Mouse (Mus musculus) liver, adult 2 months (tissue): ENCODE results near the gene Tsku. TPM values are rescaled to one million over a fixed set of nuclear protein-coding genes. Genes with fewer than 3 reads are reported as not detected.

ENCODE experiments used
- DNase-seq: peaks from one replicate; pipeline ENCODE4 v3.0.0-alpha.2; 2011; ENCODE audit warnings: low read depth, low spot score; ENCODE audit errors: extremely low read depth
- H3K27ac ChIP-seq: fragments of 200-500 bp; replicated peaks from 2 replicates; pipeline ENCODE4 v1.5.1; 2012; ENCODE audit warnings: low read depth, mild to moderate bottlenecking, control low read depth, inconsistent platforms, low read length; ENCODE audit not compliant: insufficient read depth
- H3K27me3 ChIP-seq: fragments of 200-500 bp; 2 replicates; pipeline ENCODE4 v1.6.1; 2012; ENCODE audit warnings: mild to moderate bottlenecking, moderate library complexity, low read length, inconsistent platforms; ENCODE audit not compliant: control insufficient read depth, insufficient read depth
- H3K36me3 ChIP-seq: fragments of 200-500 bp; 2 replicates; pipeline ENCODE4 v1.6.1; 2012; ENCODE audit warnings: low read length, inconsistent platforms; ENCODE audit not compliant: control insufficient read depth, insufficient read depth
- H3K4me1 ChIP-seq: fragments of 200-500 bp; 2 replicates; pipeline ENCODE4 v1.6.1; 2011; ENCODE audit warnings: low read length; ENCODE audit not compliant: control insufficient read depth, insufficient read depth
- H3K4me3 ChIP-seq: fragments of 200-500 bp; 2 replicates; pipeline ENCODE4 v1.5.1; 2011; ENCODE audit warnings: low read depth, mild to moderate bottlenecking, control low read depth, low read length, moderate library complexity; ENCODE audit not compliant: insufficient read depth
- H3K79me2 ChIP-seq: fragments of 200-500 bp; 2 replicates; pipeline ENCODE4 v1.6.1; 2012; ENCODE audit warnings: inconsistent platforms, mild to moderate bottlenecking, low read length, moderate library complexity; ENCODE audit not compliant: control insufficient read depth, insufficient read depth
- H3K9ac ChIP-seq: fragments of 200-500 bp; 2 replicates; pipeline ENCODE4 v1.6.1; 2012; ENCODE audit warnings: low read depth, mild to moderate bottlenecking, control low read depth, inconsistent platforms, low read length
- CTCF ChIP-seq: fragments of 200-500 bp; IDR thresholded peaks from 2 replicates; pipeline ENCODE4 v1.5.1; 2011; ENCODE audit warnings: low read depth, low read length, control low read depth
- POLR2A ChIP-seq: fragments of 200-500 bp; IDR thresholded peaks from 2 replicates; pipeline ENCODE4 v1.6.1; 2011; ENCODE audit warnings: low read length, control low read depth; ENCODE audit not compliant: insufficient read depth; ENCODE audit errors: extremely low read depth
- WGBS: fragments of 180-500 bp; shearing (Covaris S2); methylation state at CpG from one replicate; pipeline ENCODE4 v1.1.7; 2018; 5-methylcytosine and 5-hydroxymethylcytosine counted together
- polyA plus RNA-seq: library from polyadenylated mRNA; depleted of rRNA; stranded (reverse); fragments of >200 nt; gene quantifications from 2 replicates; pipeline ENCODE4 v1.2.3, GENCODE M21; 2012
- total RNA-seq: library from RNA; depleted of rRNA; stranded (reverse); fragments of >200 nt; gene quantifications from 2 replicates; pipeline ENCODE4 v1.2.3, GENCODE M21; 2014

Tsku gene
- total and polyA plus RNA-seq, 2 experiments, result 15.4 to 57.1 TPM

DNA sequence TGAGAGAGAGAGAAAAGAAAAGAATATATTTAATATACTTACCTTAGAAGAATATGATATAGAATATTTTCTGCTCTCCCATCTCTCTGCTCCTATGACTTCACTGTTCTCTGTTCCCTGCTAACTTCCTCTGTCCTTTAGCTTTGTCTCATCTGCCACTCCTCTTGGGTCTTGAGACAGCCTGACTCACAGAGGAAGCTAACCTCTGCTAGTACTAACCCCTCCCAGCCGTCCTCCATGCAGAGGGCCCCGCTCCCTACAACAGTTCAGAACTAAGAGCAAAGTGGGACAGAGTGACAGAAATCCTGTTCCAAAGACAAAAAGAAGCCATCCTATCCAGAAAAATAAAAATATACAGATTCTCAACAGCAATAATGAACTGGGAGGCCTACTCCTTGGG, 40.0 kb downstream of the Tsku start, which contains the start of gene Acer3:
Acer3 (minus strand) TSS at position 126 of the 400 bp plus-strand sequence.
- no peaks in the 10 kb centered on the region for H3K27me3 ChIP-seq
- H3K27ac ChIP-seq, result no peak within 1 kb of the TSS
- DNase-seq, result no peak
- no peaks in the 10 kb centered on the region for H3K79me2 ChIP-seq
- H3K4me3 ChIP-seq, result no peak within 1 kb of the TSS
- no peaks in the 10 kb centered on the region for H3K36me3 ChIP-seq
- 90% methylated on average over 2 of the region's 2 CpGs for WGBS
- peaks cover 10% of the 10 kb centered on the region for H3K4me1 ChIP-seq
- no peak within 1 kb of the TSS for H3K9ac ChIP-seq
- no peak for TF ChIP-seq POLR2A
- no peak for TF ChIP-seq CTCF

DNA sequence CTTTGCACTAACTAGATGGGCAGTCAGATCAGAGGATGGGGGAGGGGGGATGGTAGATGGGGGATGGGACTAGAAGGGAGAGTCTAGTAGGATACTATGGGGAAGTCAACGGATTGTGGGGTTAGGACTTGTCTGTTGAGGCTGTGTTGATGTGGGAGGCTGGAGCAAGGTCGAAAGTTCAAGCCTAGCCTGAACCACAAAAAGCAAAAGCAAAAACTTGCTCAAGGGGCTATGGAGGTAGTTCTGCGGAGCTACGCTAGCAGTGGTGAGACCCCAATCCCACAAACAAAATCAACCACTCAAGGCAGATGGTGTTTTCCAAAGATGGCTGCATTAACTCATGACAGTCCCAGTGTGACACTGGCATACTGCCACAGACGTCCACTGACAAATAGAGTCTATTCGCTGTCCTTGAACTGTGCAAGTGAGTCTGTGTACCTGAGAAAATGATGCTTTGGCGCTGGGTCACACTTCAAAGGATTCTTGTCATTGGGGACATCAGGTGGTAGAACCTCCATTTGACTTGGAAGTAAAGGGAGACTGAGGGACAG, 41.0 kb downstream of the Tsku start:
- DNase-seq, result no peak
- Histone ChIP-seq H3K27ac (no peak overlapping the region), H3K79me2 (no peaks in the 10 kb centered on the region), H3K27me3 (no peaks in the 10 kb centered on the region), H3K4me1 (peaks cover 10% of the 10 kb centered on the region), H3K36me3 (no peaks in the 10 kb centered on the region), H3K4me3 (no peak overlapping the region), H3K9ac (no peak overlapping the region)
- 85% methylated on average over 7 of the region's 7 CpGs for WGBS
- no peak for TF ChIP-seq CTCF
- no peak for TF ChIP-seq POLR2A

DNA sequence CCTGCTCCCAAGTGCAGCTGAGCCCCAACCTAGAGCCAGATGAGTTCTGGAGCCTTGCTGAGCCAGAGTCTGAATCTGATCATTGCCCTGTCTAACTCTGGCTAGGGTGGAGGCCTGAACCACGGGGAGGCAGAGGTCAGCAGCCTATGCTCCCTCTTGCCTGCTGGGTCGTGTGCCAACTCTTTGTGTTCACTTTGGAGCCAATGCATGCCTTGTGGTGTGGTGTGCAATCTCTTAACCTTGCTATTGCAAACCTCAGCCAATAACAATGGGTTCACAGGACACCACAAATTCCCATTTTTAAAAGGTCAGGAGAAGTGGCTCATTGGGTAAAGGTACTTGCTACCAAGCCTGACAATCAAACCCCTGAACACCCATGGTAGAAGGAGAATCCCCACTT, 44.6 kb downstream of the Tsku start:
- peak; percentile 97 for DNase-seq
- H3K27me3 ChIP-seq, result no peaks in the 10 kb centered on the region
- H3K27ac ChIP-seq, result no peak overlapping the region
- WGBS, result 12% methylated on average over 2 of the region's 2 CpGs
- H3K4me3 ChIP-seq, result no peak overlapping the region
- no peaks in the 10 kb centered on the region for H3K36me3 ChIP-seq
- H3K79me2 ChIP-seq, result no peaks in the 10 kb centered on the region
- H3K9ac ChIP-seq, result no peak overlapping the region
- TF ChIP-seq CTCF (peak; percentile 46; the same call in 1 of the 2 replicates), POLR2A (no peak)
- H3K4me1 ChIP-seq, result peaks cover 7% of the 10 kb centered on the region

DNA sequence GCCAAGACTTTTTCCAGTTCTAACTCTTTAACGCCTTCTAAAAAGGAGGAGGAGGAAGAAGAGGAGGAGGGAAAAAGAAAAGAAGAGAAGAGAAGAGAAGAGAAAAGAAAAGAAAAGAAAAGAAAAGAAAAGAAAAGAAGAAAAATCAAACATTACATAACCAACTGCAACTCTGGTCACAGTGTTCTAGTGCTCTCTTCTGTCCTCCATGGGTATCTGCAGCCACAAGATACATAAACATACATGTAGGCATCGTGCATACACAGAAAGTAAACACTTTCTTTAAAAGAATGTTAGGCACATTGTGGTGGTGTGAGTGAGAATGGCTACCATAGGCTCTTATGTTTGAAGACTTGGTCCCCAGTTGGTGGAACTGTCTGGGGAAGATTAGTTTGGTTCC, 46.0 kb downstream of the Tsku start:
- no peaks in the 10 kb centered on the region for H3K27me3 ChIP-seq
- H3K4me3 ChIP-seq, result no peak overlapping the region
- no peak for DNase-seq
- WGBS, result 75% methylated on average over 2 of the region's 2 CpGs
- H3K27ac ChIP-seq, result no peak overlapping the region
- H3K36me3 ChIP-seq, result no peaks in the 10 kb centered on the region
- TF ChIP-seq POLR2A, result no peak
- TF ChIP-seq CTCF, result no peak
- no peaks in the 10 kb centered on the region for H3K79me2 ChIP-seq
- peaks cover 5% of the 10 kb centered on the region for H3K4me1 ChIP-seq
- H3K9ac ChIP-seq, result no peak overlapping the region

DNA sequence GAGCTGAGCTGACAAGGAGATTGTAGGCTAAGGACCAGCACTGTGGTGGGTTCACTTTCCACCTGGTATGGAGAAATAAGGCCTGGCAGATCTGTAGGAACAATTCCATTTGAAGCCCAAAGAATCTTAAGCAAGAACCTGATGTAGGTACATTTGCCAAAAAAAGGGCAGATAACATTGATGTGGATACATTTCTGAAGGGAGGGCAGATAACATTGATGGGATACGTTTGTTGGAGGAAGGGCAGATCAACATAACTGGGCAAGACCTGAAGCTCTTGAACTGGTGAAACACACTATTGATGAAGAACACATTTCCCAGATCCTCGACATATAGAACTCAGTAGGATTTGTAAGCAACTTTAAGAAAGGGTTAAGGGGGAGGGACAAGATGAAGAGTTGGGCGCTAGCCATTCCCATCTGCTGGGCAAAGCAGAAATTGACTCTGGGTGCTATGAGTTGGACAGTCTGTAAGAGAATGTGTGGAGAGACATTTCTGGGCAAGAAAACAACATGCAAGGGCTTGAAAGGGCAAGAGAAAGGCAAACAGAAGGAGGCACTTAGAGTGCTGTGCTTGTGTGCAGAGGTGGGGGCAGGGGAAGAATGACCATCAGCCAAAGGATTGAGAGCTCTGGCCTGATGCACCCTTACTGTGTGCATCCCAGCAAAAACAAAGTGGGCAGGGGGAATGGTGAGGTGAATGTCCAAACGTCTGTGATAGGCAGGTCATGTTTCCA, 48.8 kb downstream of the Tsku start:
- TF ChIP-seq CTCF (no peak), POLR2A (no peak)
- DNase-seq, result peak; percentile 36
- no peak overlapping the region for H3K4me3 ChIP-seq
- peaks cover 9% of the 10 kb centered on the region for H3K4me1 ChIP-seq
- H3K27me3 ChIP-seq, result no peaks in the 10 kb centered on the region
- H3K27ac ChIP-seq, result no peak overlapping the region
- H3K9ac ChIP-seq, result no peak overlapping the region
- H3K36me3 ChIP-seq, result no peaks in the 10 kb centered on the region
- 60% methylated on average over 4 of the region's 4 CpGs for WGBS
- no peaks in the 10 kb centered on the region for H3K79me2 ChIP-seq

DNA sequence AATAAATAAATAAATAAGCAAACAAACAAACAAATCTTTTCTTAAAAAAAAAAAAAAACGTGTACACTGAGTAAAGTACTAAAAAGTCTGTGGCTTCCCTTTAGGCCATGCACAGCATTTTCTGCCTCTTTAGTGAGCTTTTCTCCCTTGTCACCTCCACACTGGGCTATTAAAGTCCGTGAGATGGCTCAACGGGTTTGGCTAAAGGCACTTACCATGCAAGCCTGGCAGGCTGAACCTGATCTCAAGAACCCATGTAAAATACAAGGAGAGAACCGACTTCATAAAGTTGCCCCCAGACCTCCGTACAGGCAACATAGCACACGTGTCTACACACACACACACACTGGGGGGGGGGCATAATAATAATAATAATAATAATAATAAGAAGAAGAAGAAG, 50.9 kb downstream of the Tsku start:
- Histone ChIP-seq H3K4me3 (no peak overlapping the region), H3K9ac (no peak overlapping the region), H3K79me2 (no peaks in the 10 kb centered on the region), H3K27ac (no peak overlapping the region), H3K36me3 (no peaks in the 10 kb centered on the region), H3K4me1 (peaks cover 10% of the 10 kb centered on the region), H3K27me3 (no peaks in the 10 kb centered on the region)
- 73% methylated on average over 6 of the region's 6 CpGs for WGBS
- TF ChIP-seq POLR2A (no peak), CTCF (no peak)
- no peak for DNase-seq
